Mouse (Mus musculus): ENCODE results near the gene Wnt2b. TPM values are rescaled to one million over a fixed set of nuclear protein-coding genes. Genes with fewer than 3 reads are reported as not detected.

Gene Wnt2b
- polyA plus RNA-seq, 1 experiment from 2014 or later = 1.1 TPM

DNA sequence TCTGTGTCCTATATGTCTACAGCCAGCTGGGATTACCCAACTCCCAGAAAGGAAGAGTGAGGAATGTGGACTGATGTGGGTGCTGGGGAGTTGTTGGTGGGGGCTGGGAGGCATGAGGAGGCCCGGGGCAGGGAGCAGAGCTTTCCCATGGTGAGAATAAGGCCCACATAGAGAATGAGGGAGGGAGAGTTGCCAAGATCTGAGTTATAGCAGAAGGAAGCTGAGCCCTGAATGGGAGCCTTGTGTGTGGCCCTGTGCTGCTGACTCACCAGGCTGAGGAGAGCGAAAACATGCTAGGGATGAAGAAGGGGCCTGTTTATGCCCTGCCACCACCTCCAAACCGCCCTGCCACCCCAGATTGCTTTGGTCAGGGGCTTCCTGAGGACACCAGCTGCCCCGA is 32.1 kb upstream of the Wnt2b start:
- peak overlapping the region; percentile 66 for H3K27ac ChIP-seq
- WGBS = 37% methylated on average over 4 of the region's 4 CpGs
- ATAC-seq (replicated peaks; ENCODE audit: low FRiP score) = peak; percentile 63; the same call in 1 of the 2 replicates
- no peaks in the 10 kb centered on the region for H3K9me3 ChIP-seq (replicated peaks)
- H3K4me1 ChIP-seq = peaks cover 28% of the 10 kb centered on the region
- no peaks in the 10 kb centered on the region for H3K27me3 ChIP-seq
- H3K36me3 ChIP-seq = no peaks in the 10 kb centered on the region
- H3K4me3 ChIP-seq (replicated peaks) = no peak overlapping the region
- no peak overlapping the region for H3K9ac ChIP-seq
- no peak overlapping the region for H3K4me2 ChIP-seq

DNA sequence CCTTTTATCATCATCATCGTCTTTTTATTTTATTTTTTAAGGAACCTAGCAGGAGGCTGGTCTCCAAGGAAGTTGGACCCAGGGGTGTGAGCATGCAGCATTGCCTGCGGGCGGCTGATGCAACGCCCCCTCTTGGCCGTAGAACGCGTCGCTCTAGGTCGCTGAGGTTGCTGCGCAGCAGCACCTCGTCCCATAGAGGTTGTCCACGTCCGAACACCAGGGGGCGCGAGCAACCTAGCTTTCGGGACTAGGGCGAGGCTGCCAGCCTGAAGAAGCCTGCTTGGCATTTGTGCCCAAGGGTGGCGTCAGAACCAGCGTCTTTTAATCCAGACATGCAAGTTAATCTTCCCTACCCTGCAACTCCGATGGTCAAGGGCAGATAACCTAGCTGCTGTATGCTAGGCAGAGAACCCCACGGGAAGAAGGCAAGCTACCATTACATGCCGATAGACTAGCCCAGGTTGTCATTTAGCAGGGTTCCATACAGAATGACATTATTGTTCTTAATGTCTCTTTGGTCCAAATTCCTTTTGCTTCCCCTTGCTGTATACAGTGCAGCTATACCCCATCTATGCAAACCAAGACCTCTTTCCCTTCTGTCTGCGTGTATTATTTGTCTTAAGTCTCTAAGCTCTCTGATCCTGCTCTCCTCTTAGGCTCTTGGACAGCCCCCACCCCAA is 31.1 kb upstream of the Wnt2b start:
- Histone ChIP-seq H3K36me3 (no peaks in the 10 kb centered on the region), H3K4me1 (peaks cover 21% of the 10 kb centered on the region), H3K4me3 (replicated peaks) (0 out of 2 replicates have a peak overlapping the region, but pooled peaks have one; percentile 7), H3K4me2 (peak overlapping the region; percentile 49), H3K27ac (no peak overlapping the region), H3K27me3 (no peaks in the 10 kb centered on the region), H3K9ac (no peak overlapping the region), H3K9me3 (replicated peaks) (no peaks in the 10 kb centered on the region)
- WGBS = 12% methylated on average over 23 of the region's 23 CpGs
- ATAC-seq (replicated peaks; ENCODE audit: low FRiP score) = peak; percentile 66

DNA sequence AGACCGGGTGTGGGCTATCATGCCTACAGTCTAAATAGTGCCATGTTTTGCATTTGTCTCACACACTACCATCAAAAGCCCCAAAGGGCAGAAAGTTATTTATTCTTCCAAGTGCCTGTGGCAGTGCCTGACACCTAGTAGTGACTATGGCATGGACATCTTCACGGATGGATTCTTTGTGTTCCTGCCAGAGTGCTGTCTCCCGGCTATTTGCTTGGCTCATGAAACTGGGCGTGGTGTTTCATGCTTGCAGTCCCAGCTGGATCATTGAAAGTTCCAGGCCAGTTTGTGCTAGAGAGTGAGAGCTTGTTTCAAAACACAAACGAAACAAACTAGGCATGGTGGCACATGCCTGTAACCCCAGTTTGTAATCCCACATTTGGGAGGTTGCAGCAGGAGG is 30.0 kb upstream of the Wnt2b start:
- no peak for ATAC-seq (replicated peaks; ENCODE audit: low FRiP score)
- Histone ChIP-seq H3K4me2 (no peak overlapping the region), H3K36me3 (no peaks in the 10 kb centered on the region), H3K27ac (no peak overlapping the region), H3K4me1 (peaks cover 21% of the 10 kb centered on the region), H3K9me3 (replicated peaks) (no peaks in the 10 kb centered on the region), H3K4me3 (replicated peaks) (no peak overlapping the region), H3K9ac (no peak overlapping the region), H3K27me3 (no peaks in the 10 kb centered on the region)
- 72% methylated on average over 5 of the region's 5 CpGs for WGBS

DNA sequence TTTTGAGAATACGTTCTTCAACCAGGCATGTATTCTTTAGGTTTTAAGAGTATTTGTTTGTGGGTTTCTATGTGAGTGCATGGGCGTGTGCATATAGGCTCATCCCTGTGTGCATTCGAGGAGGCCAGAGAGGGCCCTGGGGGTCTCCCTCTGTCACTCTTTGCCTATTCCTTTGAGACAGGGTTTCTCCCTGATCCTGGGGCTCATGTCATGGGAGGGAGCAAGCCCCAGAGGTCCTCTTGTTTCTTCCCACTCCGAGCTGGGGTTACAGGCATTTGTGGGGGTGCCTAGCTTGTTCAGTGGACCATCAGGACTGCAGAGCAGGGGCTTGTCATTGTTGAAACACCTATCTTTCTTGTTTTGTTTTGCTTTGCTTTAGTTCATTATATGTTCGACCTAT is 26.2 kb upstream of the Wnt2b start:
- no peak overlapping the region for H3K9ac ChIP-seq
- H3K27ac ChIP-seq = no peak overlapping the region
- no peak for ATAC-seq (replicated peaks; ENCODE audit: low FRiP score)
- H3K9me3 ChIP-seq (replicated peaks) = no peaks in the 10 kb centered on the region
- no peaks in the 10 kb centered on the region for H3K27me3 ChIP-seq
- no peaks in the 10 kb centered on the region for H3K36me3 ChIP-seq
- H3K4me3 ChIP-seq (replicated peaks) = no peak overlapping the region
- H3K4me2 ChIP-seq = no peak overlapping the region
- peaks cover 5% of the 10 kb centered on the region for H3K4me1 ChIP-seq
- 72% methylated on average over 5 of the region's 5 CpGs for WGBS

DNA sequence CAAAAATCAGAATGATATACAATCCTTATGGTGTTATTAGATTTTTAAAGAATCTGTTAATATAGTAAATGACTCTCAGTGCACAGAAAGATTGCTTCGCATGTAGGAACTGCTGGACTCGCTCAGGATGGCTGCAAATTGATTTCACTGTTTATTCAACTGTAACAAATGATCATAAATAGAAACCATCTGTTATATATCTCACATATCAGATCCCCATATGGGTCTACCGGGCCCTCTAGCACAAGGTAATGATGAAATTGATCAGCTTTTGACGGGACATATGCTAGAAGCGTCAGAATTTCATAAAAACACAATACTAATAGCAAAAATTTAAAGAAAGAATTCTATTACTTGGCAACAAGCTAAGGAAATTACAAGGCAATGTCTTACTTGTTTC is 18.0 kb upstream of the Wnt2b start:
- Histone ChIP-seq H3K4me2 (no peak overlapping the region), H3K9me3 (replicated peaks) (no peaks in the 10 kb centered on the region), H3K36me3 (no peaks in the 10 kb centered on the region), H3K9ac (no peak overlapping the region), H3K27me3 (no peaks in the 10 kb centered on the region), H3K4me3 (replicated peaks) (no peak overlapping the region), H3K4me1 (no peaks in the 10 kb centered on the region), H3K27ac (no peak overlapping the region)
- WGBS = 76% methylated on average over 5 of the region's 5 CpGs
- ATAC-seq (replicated peaks; ENCODE audit: low FRiP score) = no peak

DNA sequence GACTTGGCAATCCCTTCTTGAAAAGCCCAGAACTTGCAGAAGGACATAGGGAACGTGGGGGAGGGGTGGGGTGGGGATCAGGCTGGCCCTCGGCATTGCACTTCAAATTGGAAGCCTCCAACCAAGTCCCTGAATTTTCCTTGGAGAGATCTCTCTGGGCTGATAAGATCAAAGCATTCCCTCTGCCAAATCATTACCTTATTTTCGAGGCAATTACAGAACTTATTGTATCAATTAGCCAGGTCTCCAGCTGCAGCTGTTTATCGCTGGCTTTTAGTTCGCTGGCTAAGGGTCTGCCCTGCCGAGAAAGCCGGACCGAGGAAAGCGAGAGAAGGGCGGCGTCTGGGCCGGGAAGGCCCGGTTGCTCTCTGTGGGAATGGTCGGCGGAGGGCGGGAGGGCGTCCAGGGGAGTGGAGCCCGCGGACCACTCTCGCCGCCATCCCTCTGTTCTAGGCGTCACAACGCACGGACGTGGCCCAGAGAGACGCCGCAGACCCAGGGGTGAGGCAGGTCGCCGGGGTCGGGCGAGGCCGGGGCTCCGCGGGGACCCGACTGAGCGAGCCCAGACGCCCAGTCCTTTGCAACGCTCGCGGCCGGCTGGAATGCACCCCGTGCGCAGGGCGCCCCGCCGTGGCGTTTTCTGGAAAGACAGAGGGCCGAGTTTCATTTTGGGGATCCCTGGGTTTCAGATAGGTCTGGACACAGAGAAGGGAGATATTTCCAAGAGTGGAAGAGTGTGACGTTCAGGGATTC is 6.0 kb upstream of the Wnt2b start:
- Histone ChIP-seq H3K9ac (peak overlapping the region; percentile 69), H3K27ac (peak overlapping the region; percentile 65), H3K4me2 (peak overlapping the region; percentile 91), H3K4me1 (peaks cover 28% of the 10 kb centered on the region), H3K4me3 (replicated peaks) (peak overlapping the region; percentile 66), H3K27me3 (peaks cover 42% of the 10 kb centered on the region), H3K36me3 (no peaks in the 10 kb centered on the region), H3K9me3 (replicated peaks) (no peaks in the 10 kb centered on the region)
- 1% methylated on average over 49 of the region's 49 CpGs for WGBS
- peak; percentile 84 for ATAC-seq (replicated peaks; ENCODE audit: low FRiP score)

DNA sequence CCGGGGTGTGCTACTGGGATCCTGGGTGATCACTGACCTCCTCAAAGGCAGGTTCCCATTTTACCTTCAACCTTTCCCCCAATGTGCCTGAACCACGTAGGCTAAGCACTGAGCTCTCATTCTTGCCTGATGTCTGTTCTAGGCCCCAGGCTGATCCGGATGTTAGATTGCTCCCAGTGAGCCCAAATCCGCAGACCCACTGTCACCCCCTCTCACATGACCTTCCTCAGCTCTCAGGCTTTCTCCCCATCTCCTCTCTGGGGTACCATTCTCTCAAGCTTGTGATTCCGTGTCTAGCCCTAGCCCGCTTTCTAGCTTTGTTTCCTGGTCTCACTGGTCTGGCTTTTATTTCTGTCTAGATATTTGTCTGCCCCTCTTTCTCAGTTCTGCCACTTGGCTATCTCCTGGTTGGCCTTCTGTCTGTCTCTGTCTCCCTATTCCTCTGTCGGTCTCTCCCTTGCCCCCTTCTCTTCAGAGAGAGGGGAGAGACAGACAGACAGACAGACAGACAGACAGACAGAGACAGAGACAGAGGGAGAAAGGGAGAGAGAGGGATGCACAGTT is 4.4 kb upstream of the Wnt2b start:
- Histone ChIP-seq H3K9ac (no peak overlapping the region), H3K9me3 (replicated peaks) (no peaks in the 10 kb centered on the region), H3K27me3 (peaks cover 59% of the 10 kb centered on the region), H3K4me3 (replicated peaks) (no peak overlapping the region), H3K4me1 (peaks cover 45% of the 10 kb centered on the region), H3K27ac (no peak overlapping the region), H3K4me2 (no peak overlapping the region), H3K36me3 (no peaks in the 10 kb centered on the region)
- WGBS = 75% methylated on average over 7 of the region's 7 CpGs
- ATAC-seq (replicated peaks; ENCODE audit: low FRiP score) = no peak

DNA sequence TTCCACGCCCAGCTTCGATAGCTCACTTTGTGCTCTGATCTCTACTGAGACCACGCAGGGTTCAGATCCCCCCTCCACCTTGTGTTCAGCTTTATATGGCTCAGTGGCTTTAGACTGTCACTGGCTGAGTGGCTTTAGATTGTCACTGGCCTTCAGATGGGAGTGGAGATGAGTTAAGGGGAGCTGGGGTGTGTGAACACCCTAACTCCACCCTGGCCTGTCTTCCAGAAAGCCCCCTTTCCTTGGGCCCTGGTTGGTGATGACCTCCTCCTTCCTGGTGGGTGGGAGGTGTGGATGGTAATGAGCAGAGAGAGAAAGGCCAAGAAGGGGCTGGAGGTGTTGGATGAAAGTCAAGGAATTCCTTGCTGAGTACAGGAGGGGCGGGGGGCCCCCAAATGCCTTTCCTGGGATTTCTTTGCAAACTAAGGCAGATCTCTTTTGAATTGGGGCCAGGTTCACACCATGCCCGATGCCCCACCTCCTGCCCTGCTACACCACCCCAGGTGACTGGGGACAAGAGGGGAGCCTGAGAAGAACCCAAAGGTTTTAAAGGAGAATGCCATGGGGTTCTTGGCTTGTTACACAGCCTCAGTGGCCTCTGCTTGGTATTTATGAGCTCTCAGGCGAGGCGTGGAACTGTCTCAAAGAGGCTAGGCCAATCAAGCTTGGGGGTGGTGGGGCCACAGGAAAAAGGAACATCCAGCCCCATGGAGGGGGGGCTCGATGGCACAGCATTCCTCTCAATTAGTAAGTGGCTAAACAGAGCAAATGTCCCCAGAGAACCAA is 3.5 kb upstream of the Wnt2b start:
- ATAC-seq (replicated peaks; ENCODE audit: low FRiP score) = no peak

DNA sequence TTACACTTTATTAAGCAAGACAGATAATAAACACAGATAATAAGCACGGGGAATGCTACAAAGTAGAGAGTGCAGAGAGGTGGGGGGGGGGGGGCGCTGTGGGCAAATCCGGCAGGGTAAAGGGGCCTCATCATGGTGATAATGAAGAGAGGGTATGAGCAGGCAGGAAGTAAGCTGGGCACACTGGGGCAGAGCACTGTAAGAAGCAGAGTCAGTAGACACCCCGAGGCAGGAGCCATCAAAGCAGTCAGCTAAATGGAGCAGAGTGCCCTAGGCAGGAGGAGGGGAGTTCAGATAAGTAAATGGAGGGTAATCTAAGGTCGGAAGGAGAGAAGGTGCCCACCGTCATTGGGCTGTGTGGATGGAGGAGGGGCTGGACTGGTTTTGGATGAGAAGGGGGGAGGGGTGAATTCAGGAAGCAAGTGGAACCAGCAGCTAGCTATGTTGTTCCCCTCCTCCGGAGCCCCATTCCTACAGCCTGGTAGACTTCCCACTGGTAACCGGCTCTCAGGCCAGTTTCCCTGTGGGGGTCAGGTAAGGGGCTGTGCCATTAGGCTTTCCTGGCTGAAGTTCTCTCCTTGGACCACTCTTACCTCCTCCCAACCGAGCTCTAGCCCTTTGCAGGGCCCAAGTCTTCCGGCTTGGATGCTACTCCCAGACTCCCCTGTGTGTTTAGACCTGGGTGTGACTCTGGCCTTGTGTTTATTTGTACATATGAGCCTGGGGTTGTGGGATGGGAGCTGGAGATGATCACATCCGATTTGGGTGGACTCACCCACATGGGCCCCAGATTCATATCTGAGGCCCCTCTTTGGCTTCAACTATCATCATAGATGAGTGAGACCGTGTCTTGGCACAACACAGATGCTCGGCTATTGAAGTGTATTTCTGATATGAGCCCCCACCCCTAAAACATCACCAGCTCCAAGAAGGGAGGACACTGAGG is 1.9 kb upstream of the Wnt2b start:
- Histone ChIP-seq H3K36me3 (no peaks in the 10 kb centered on the region), H3K27ac (no peak overlapping the region), H3K4me3 (replicated peaks) (no peak overlapping the region), H3K9me3 (replicated peaks) (no peaks in the 10 kb centered on the region), H3K27me3 (peaks cover 80% of the 10 kb centered on the region), H3K9ac (no peak overlapping the region), H3K4me1 (peaks cover 48% of the 10 kb centered on the region), H3K4me2 (no peak overlapping the region)
- WGBS = 25% methylated on average over 13 of the region's 13 CpGs
- ATAC-seq (replicated peaks; ENCODE audit: low FRiP score) = no peak

More for the DNA sequence above, 3.5 kb upstream of the Wnt2b start:
- Histone ChIP-seq H3K4me3 (replicated peaks) (no peak overlapping the region), H3K27ac (no peak overlapping the region), H3K4me1 (peaks cover 51% of the 10 kb centered on the region), H3K9me3 (replicated peaks) (no peaks in the 10 kb centered on the region), H3K27me3 (peaks cover 67% of the 10 kb centered on the region), H3K36me3 (no peaks in the 10 kb centered on the region), H3K4me2 (no peak overlapping the region), H3K9ac (no peak overlapping the region)
- WGBS = 61% methylated on average over 8 of the region's 8 CpGs

DNA sequence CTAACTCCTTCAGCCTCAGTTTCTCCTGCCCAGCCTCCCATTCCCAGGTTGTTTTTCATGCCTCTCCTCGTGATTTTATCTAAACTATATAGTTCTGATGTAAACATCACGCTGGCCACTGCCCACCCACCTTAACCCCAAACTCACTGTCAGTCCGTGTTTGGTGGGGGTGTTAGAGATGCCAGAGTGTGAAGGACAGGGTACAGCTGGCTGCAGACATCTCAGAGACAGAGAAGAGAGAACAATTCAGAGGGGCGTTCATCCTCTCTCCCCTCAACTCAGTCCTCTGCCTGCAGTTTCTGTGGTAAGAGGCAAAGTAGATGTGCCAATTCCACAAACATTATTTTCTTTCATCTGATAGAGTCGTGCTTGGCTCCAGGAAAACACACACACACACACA is 1.1 kb upstream of the Wnt2b start:
- H3K27ac ChIP-seq = no peak overlapping the region
- peaks cover 42% of the 10 kb centered on the region for H3K4me1 ChIP-seq
- H3K36me3 ChIP-seq = no peaks in the 10 kb centered on the region
- H3K9me3 ChIP-seq (replicated peaks) = no peaks in the 10 kb centered on the region
- WGBS = 8% methylated on average over 5 of the region's 5 CpGs
- H3K27me3 ChIP-seq = peaks cover 87% of the 10 kb centered on the region
- no peak for ATAC-seq (replicated peaks; ENCODE audit: low FRiP score)
- no peak overlapping the region; the same call in 1 of the 2 replicates for H3K4me3 ChIP-seq (replicated peaks)
- peak overlapping the region; percentile 83 for H3K4me2 ChIP-seq
- H3K9ac ChIP-seq = no peak overlapping the region

DNA sequence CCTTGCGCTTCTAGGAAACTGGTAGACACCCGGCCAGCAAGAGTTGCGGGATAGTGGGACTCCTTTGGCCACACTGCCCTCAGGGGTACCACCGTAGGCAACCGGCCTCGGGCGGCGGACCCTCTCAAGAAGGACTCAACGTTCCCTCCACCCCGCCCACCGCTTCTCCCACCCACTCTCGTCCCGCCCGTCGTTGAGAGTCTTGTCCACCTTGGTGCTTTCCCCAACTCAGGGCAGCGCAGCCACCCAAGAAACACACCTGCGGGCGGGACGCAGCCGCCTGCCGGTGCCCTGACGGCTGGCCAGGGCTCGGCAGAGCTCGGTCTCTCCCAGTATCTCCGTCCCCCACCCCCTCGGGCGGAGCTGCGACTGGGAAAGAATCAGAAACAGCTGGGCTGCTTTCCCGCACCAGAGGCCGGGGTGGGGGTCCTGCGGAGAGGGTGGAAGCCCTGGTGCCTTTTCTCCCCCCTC is 455 bp upstream of the Wnt2b start:
- peak; percentile 27; the same call in 1 of the 2 replicates for ATAC-seq (replicated peaks; ENCODE audit: low FRiP score)
- peaks cover 93% of the 10 kb centered on the region for H3K27me3 ChIP-seq
- H3K9ac ChIP-seq = no peak overlapping the region
- peaks cover 37% of the 10 kb centered on the region for H3K4me1 ChIP-seq
- H3K27ac ChIP-seq = no peak overlapping the region
- H3K36me3 ChIP-seq = no peaks in the 10 kb centered on the region
- H3K9me3 ChIP-seq (replicated peaks) = no peaks in the 10 kb centered on the region
- WGBS = under 1% methylated on average over 31 of the region's 31 CpGs
- peak overlapping the region; percentile 83 for H3K4me2 ChIP-seq
- H3K4me3 ChIP-seq (replicated peaks) = peak overlapping the region; percentile 51
